Mouse (Mus musculus): Measurements from ENCODE around the gene Acot9.

DNA sequence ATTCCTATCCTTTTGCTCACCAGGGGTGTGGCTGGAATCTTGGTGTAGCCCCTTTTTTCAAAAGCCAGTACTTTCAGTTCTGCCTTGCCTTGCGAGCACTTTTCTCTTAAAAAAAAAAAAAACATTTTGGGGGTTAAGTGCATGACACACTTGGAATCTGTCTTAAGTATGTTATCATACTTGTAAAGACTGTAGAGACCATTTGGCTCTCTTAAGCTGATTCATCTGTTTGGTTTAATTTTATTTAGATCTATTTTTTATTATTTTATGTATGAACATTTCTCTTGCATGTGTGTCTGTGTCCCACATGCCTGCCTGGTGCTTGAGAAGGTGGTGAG is 641 bp downstream of the Acot9 start:
- TF ChIP-seq CTCF (IDR thresholded peaks at IDR 0.05; ENCODE audit: low read depth), result no peak
- TF ChIP-seq EP300 (IDR thresholded peaks at IDR 0.05; ENCODE audit: low read depth), result no peak
